9 mouse cellular contexts compared by ENCODE assay signal in the genomic region with DNA sequence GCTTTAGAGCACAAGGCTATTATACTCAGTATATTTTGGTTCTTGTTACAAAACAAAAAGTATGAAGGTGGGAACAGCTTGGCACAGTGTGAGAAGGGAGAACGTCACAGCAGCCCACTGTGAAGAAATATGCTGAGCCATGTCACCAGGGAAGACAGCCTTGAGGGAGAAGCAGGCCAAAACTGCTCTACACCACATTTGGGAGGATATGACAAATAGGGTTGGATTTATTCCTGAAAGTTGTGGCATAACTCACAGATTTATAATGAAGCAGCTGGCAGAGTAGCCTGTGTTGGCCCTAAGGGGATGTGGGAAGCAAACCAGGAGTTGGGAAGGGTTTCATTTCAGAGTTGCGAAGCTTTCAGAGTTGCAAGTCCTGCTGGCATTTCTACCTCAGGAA.
DNase-seq lines count a peak whose midpoint lies in the region; ATAC-seq lines count a peak whose summit lies in the region.
"Had no signal": no experiment of that assay in that cellular context is flagged by ENCODE, and none has a peak within 500 bp of the region (broad histone marks: within the 10 kb centered on the region; RNA-seq: fewer than 3 reads in every experiment).

No protein-coding gene starts in this region.

- H3K4me3 ChIP-seq in heart, embryonic 13.5 days: no peak overlapping the region
- no peak overlapping the region for H3K4me3 ChIP-seq in midbrain, embryonic 13.5 days (replicated peaks)
- H3K4me3 ChIP-seq: limb, embryonic 13.5 days had no signal

- H3K9me3 ChIP-seq in heart, embryonic 13.5 days: no peaks in the 10 kb centered on the region
- H3K9me3 ChIP-seq in midbrain, embryonic 13.5 days: no peaks in the 10 kb centered on the region
- H3K9me3 ChIP-seq: limb, embryonic 13.5 days had no signal

- H3K27ac ChIP-seq in heart, embryonic 13.5 days (replicated peaks): 0 out of 2 replicates have a peak overlapping the region, but pooled peaks have one; percentile 15
- no peak overlapping the region for H3K27ac ChIP-seq in midbrain, embryonic 13.5 days
- H3K27ac ChIP-seq: limb, embryonic 13.5 days had no signal

- peaks cover 4% of the 10 kb centered on the region for H3K36me3 ChIP-seq in heart, embryonic 13.5 days
- no peaks in the 10 kb centered on the region; the same call in 1 of the 2 replicates for H3K36me3 ChIP-seq in midbrain, embryonic 13.5 days
- H3K36me3 ChIP-seq: limb, embryonic 13.5 days had no signal

- H3K27me3 ChIP-seq in heart, embryonic 13.5 days (replicated peaks): no peaks in the 10 kb centered on the region
- H3K27me3 ChIP-seq in midbrain, embryonic 13.5 days: no peaks in the 10 kb centered on the region
- H3K27me3 ChIP-seq: limb, embryonic 13.5 days had no signal

- ATAC-seq in heart, embryonic 13.5 days (ENCODE audit: extremely low read depth, insufficient number of reproducible peaks, low FRiP score, low TSS enrichment): no peak
- ATAC-seq in midbrain, embryonic 13.5 days: no peak

- peak; percentile 15 for DNase-seq in heart, adult 8-10 months (ENCODE audit: low spot score)
- no peak for DNase-seq in heart, postnatal 4 days
- peak; percentile 83 for DNase-seq in Muller cell, postnatal 12 days (ENCODE audit: inconsistent ontology term)
- peak; percentile 46 to 58 for DNase-seq in cerebellum, adult 18-20 months
- DNase-seq in testis, postnatal 14 days (ENCODE audit: low spot score): no peak
- no peak for DNase-seq in lung, postnatal 25 days (ENCODE audit: low spot score)

- no peak overlapping the region for H3K4me2 ChIP-seq in heart, embryonic 13.5 days
- no peak overlapping the region for H3K4me2 ChIP-seq in midbrain, embryonic 13.5 days (replicated peaks)
- H3K4me2 ChIP-seq: limb, embryonic 13.5 days had no signal

- WGBS in heart, embryonic 13.5 days: 71% methylated on average over 2 of the region's 2 CpGs
- WGBS in midbrain, embryonic 13.5 days: 84% methylated on average over 2 of the region's 2 CpGs

- H3K9ac ChIP-seq in heart, embryonic 13.5 days: no peak overlapping the region
- H3K9ac ChIP-seq in midbrain, embryonic 13.5 days (replicated peaks): no peak overlapping the region
- H3K9ac ChIP-seq: limb, embryonic 13.5 days had no signal

- H3K4me1 ChIP-seq in heart, embryonic 13.5 days: peaks cover 26% of the 10 kb centered on the region
- no peaks in the 10 kb centered on the region for H3K4me1 ChIP-seq in midbrain, embryonic 13.5 days (replicated peaks)

Comparison
In these comparisons a context has a peak if more than half of its experiments do, and no peak if none do; other contexts are left out.
1. DNase-seq: peak in heart, adult 8-10 months (single experiment), Muller cell, postnatal 12 days (single experiment) and cerebellum, adult 18-20 months (2 of 2); none in heart, postnatal 4 days (single experiment), testis, postnatal 14 days (single experiment) and lung, postnatal 25 days (single experiment).